50 mouse cellular contexts compared by ENCODE assay signal in the genomic region with DNA sequence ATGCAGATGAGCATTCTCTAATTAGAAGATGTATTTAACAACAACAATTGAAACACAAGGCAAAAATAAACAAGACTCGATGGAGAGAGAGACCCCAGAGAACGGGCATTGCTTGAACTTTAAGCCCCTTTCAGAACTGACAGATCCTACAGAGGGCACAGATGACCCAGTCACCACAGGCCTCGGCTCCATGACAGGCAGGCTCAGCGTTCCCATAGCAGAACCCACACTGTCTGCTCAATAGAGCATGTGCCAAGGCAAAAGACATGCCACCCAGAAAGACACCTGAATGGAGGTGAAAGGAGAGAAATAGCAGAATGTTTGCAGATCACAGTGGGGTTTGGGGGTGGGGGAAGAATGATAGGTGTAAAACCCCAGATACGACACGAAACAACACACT. TPM values are rescaled to one million over a fixed set of nuclear protein-coding genes. Genes with fewer than 3 reads are reported as not detected.
"Had no signal": no experiment of that assay in that cellular context is flagged by ENCODE, and none has a peak within 500 bp of the region (broad histone marks: within the 10 kb centered on the region; RNA-seq: fewer than 3 reads in every experiment).

No protein-coding gene starts in this region.

- DNase-seq: heart, postnatal 10 days; heart, postnatal 14 days; heart, postnatal 36 days; heart, postnatal 4 days; kidney, adult 11 months; kidney, adult 18-20 months; kidney, adult 2 months; kidney, adult 8-10 months; kidney, adult 9 months; kidney, postnatal 10 days; kidney, postnatal 14 days; kidney, postnatal 25 days; kidney, postnatal 36 days; kidney, postnatal 4 days; layer of hippocampus, adult 9-11 months; layer of hippocampus, postnatal 36 days had no signal

- H3K4me1 ChIP-seq: heart, embryonic 15.5 days; hindbrain, embryonic 10.5 days; hindbrain, embryonic 12.5 days; hindbrain, embryonic 13.5 days; hindbrain, embryonic 15.5 days; intestine, embryonic 15.5 days; kidney, embryonic 15.5 days had no signal

- H3K27ac ChIP-seq: heart, embryonic 15.5 days; hindbrain, embryonic 10.5 days; hindbrain, embryonic 12.5 days; hindbrain, embryonic 13.5 days; hindbrain, embryonic 14.5 days; hindbrain, embryonic 15.5 days; hindbrain, postnatal 0 days; intestine, embryonic 15.5 days; kidney, embryonic 15.5 days; kidney, postnatal 0 days; layer of hippocampus, adult 2 months; left cerebral cortex, adult 2 months had no signal

- H3K27me3 ChIP-seq: heart, embryonic 15.5 days; hindbrain, embryonic 12.5 days; hindbrain, embryonic 13.5 days; hindbrain, embryonic 15.5 days; intestine, embryonic 15.5 days; kidney, embryonic 15.5 days had no signal

- H3K4me3 ChIP-seq: heart, embryonic 15.5 days; hindbrain, embryonic 10.5 days; hindbrain, embryonic 12.5 days; hindbrain, embryonic 13.5 days; hindbrain, embryonic 15.5 days; intestine, embryonic 15.5 days; kidney, embryonic 15.5 days; layer of hippocampus, adult 2 months; left cerebral cortex, adult 2 months had no signal

RNA-seq across cellular contexts. Expression of gene Olfr1416, which starts 26.5 kb away (rescaled TPM):
- total RNA-seq: heart, postnatal 10 days; heart, postnatal 14 days; heart, postnatal 25 days; heart, postnatal 36 days; heart, postnatal 4 days; hematopoietic stem cell, adult 5-6 weeks; hindbrain, postnatal 0 days; layer of hippocampus, adult 18-20 months; layer of hippocampus, adult 2 months; layer of hippocampus, adult 8-10 months; layer of hippocampus, postnatal 10 days; layer of hippocampus, postnatal 14 days; layer of hippocampus, postnatal 25 days; layer of hippocampus, postnatal 36 days; left cerebral cortex, adult 18-20 months; left cerebral cortex, adult 2 months; left cerebral cortex, adult 8-10 months; left cerebral cortex, postnatal 10 days had no signal
- polyA plus RNA-seq: heart, embryonic 14.5 days; heart, embryonic 15.5 days; heart, embryonic 16.5 days; heart, postnatal 0 days; hindbrain, embryonic 10.5 days; hindbrain, embryonic 11.5 days; hindbrain, embryonic 12.5 days; hindbrain, embryonic 13.5 days; hindbrain, embryonic 14.5 days; hindbrain, embryonic 15.5 days; hindbrain, embryonic 16.5 days; hindbrain, postnatal 0 days; inflammation-experienced regulatory T-cells, adult 6 months; intestine, embryonic 14.5 days; intestine, embryonic 15.5 days; intestine, embryonic 16.5 days; intestine, postnatal 0 days; kidney, adult 2 months; kidney, embryonic 14.5 days; kidney, embryonic 15.5 days; kidney, embryonic 16.5 days; kidney, postnatal 0 days; large intestine, adult 2 months had no signal

RNA-seq across cellular contexts. Expression of gene Olfr1415, which starts 37.5 kb away (rescaled TPM):
- total RNA-seq: heart, postnatal 10 days; heart, postnatal 14 days; heart, postnatal 25 days; heart, postnatal 36 days; heart, postnatal 4 days; hematopoietic stem cell, adult 5-6 weeks; hindbrain, postnatal 0 days; layer of hippocampus, adult 18-20 months; layer of hippocampus, adult 2 months; layer of hippocampus, adult 8-10 months; layer of hippocampus, postnatal 10 days; layer of hippocampus, postnatal 14 days; layer of hippocampus, postnatal 25 days; layer of hippocampus, postnatal 36 days; left cerebral cortex, adult 18-20 months; left cerebral cortex, adult 2 months; left cerebral cortex, adult 8-10 months; left cerebral cortex, postnatal 10 days had no signal
- polyA plus RNA-seq: heart, embryonic 14.5 days; heart, embryonic 15.5 days; heart, embryonic 16.5 days; heart, postnatal 0 days; hindbrain, embryonic 10.5 days; hindbrain, embryonic 11.5 days; hindbrain, embryonic 12.5 days; hindbrain, embryonic 13.5 days; hindbrain, embryonic 14.5 days; hindbrain, embryonic 15.5 days; hindbrain, embryonic 16.5 days; hindbrain, postnatal 0 days; inflammation-experienced regulatory T-cells, adult 6 months; intestine, embryonic 14.5 days; intestine, embryonic 15.5 days; intestine, embryonic 16.5 days; intestine, postnatal 0 days; kidney, adult 2 months; kidney, embryonic 14.5 days; kidney, embryonic 15.5 days; kidney, embryonic 16.5 days; kidney, postnatal 0 days; large intestine, adult 2 months had no signal
